Mouse (Mus musculus) embryonic facial prominence, embryonic 11.5 days (tissue): ENCODE data around the gene Dus1l. TPM values are rescaled to one million over a fixed set of nuclear protein-coding genes. Genes with fewer than 3 reads are reported as not detected.
"Not testable (repeated sequence)": the region's sequence is repeated elsewhere in the genome, so short reads cannot be mapped to it uniquely, and the experiment has no call there.

Experiments used
- ATAC-seq: fragments of 200-750 bp; cut with Nextera tagmentation; replicated peaks from 2 replicates; pipeline ENCODE4 v1.8.0; 2017; ENCODE audit warnings: low read depth; ENCODE audit not compliant: insufficient number of reproducible peaks, low FRiP score, low TSS enrichment
- DNase-seq: peaks from one replicate; pipeline ENCODE4 v3.0.0-alpha.2; 2015; ENCODE audit warnings: low spot score
- H3K27ac ChIP-seq: fragments of 300-500 bp; sonication (generic); replicated peaks from 2 replicates; pipeline ENCODE4 v1.5.1; 2014; ENCODE audit warnings: mild to moderate bottlenecking, low read depth, low read length, control low read depth
- H3K27me3 ChIP-seq: fragments of 300-500 bp; sonication (generic); 2 replicates; pipeline ENCODE4 v1.6.1; 2014; ENCODE audit warnings: mild to moderate bottlenecking, low read length, moderate library complexity, mixed read lengths; ENCODE audit not compliant: control insufficient read depth, insufficient read depth
- H3K36me3 ChIP-seq: fragments of 300-500 bp; sonication (generic); replicated peaks from 2 replicates; pipeline ENCODE4 v1.6.1; 2014; ENCODE audit warnings: low read depth, mild to moderate bottlenecking, low read length, moderate library complexity, mixed read lengths; ENCODE audit not compliant: control insufficient read depth, insufficient read depth
- H3K4me1 ChIP-seq: fragments of 300-500 bp; sonication (generic); 2 replicates; pipeline ENCODE4 v1.6.1; 2014; ENCODE audit warnings: low read length, mixed read lengths; ENCODE audit not compliant: control insufficient read depth, insufficient read depth
- H3K4me2 ChIP-seq: fragments of 300-500 bp; sonication (generic); 2 replicates; pipeline ENCODE4 v1.6.1; 2014; ENCODE audit warnings: low read depth, mild to moderate bottlenecking, control low read depth, low read length, moderate library complexity
- H3K4me3 ChIP-seq: fragments of 300-500 bp; sonication (generic); 2 replicates; pipeline ENCODE4 v1.5.1; 2014; ENCODE audit warnings: low read depth, low read length, control low read depth
- H3K9ac ChIP-seq: fragments of 300-500 bp; sonication (generic); replicated peaks from 2 replicates; pipeline ENCODE4 v1.6.1; 2014; ENCODE audit warnings: mild to moderate bottlenecking, control low read depth, low read length
- H3K9me3 ChIP-seq: fragments of 300-500 bp; sonication (generic); replicated peaks from 2 replicates; pipeline ENCODE4 v1.6.1; 2016; ENCODE audit warnings: mild to moderate bottlenecking, low read length, inconsistent platforms, mixed read lengths; ENCODE audit not compliant: control insufficient read depth
- WGBS: fragments of 180-500 bp; shearing (Covaris S2); extraction: QIAGEN DNeasy Blood & Tissue Kit; methylation state at CpG from one replicate; pipeline ENCODE4 v1.1.7; 2014; 5-methylcytosine and 5-hydroxymethylcytosine counted together
- polyA plus RNA-seq: library from polyadenylated mRNA; unstranded; fragments of >200 nt; fragmentation: Nextera tagmentation; extraction: Ambion mirVana; gene quantifications from 2 replicates; pipeline ENCODE4 v1.2.1, GENCODE M21; 2014

Gene Dus1l
- 72.4 and 72.8 TPM in 2 replicates for polyA plus RNA-seq

DNA sequence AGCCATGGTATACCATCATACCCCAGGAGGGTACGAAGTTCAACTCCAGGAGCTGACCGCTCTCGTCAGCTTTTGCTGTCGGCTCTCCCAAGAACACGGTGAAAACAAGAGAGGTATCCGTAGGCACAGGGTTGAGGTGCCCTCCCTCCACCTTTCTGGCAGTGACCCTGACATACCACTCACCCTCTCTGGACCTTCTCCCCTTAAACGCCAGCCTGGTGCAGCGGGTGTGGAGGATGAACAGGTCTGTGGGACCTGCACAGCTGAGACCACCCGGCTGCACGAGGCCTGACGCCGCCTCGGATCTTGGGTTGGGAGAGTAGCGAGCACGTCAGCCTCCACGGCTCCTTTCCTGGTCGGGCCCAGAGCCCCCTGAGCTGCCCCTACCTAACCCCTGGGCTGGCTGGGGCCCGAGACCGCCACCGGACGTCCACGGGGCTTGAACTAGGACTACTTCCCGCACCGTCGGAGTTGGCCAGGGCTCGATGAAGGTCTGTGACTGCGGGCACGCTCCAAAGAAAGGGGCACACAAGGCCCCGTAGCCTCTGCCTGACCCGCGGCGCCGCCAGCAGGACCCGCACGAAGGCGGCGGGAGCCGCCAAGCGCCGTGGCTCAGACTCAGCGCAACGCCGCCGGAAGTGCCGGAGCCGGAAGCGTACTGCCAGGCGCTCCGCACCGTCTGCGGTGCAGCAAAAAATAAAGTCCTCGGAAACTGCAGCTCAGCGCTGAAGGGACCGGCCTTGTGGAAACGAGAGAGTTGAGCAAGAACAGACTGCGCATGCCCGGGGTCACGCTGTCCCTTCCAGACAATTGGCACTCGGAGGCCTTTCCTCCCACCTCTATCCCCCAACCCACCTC, at the start of gene Dus1l:
Dus1l (minus strand) TSS at position 648 of the 858 bp plus-strand sequence.
- Histone ChIP-seq H3K4me2 (peak within 1 kb of the TSS; percentile 95), H3K4me1 (no peaks in the 10 kb centered on the region; the same call in 1 of the 2 replicates), H3K27me3 (no peaks in the 10 kb centered on the region), H3K9ac (peak within 1 kb of the TSS; percentile 94), H3K27ac (peak within 1 kb of the TSS; percentile 28; the same call in 1 of the 2 replicates), H3K36me3 (peaks cover 5% of the 10 kb centered on the region), H3K9me3 (no peaks in the 10 kb centered on the region), H3K4me3 (peak within 1 kb of the TSS; percentile 99)
- WGBS, result 3% methylated on average over 59 of the region's 59 CpGs
- peak; percentile 96 for DNase-seq
- peak; percentile 84 for ATAC-seq

DNA sequence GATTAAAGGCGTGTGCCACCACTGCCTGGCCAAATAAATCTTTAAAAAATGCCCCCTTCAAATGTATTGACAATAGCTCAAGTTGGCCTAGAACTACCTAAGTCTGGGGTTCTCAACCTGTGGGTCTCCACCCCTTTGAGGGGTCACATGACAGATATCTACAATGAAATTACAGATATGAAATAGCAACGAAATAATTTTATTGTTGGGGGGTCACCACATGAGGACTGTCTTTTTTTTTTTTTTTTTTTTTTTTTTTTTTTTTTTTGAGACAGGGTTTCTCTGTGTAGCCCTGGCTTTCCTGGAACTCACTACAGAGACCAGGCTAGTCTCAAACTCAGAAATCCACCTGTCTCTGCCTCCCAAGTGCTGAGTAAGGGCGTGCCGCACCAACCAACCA, 48.1 kb upstream of the Dus1l start:
- H3K36me3 ChIP-seq, result no peaks in the 10 kb centered on the region
- no peaks in the 10 kb centered on the region for H3K27me3 ChIP-seq
- 92% methylated on average over 4 of the region's 4 CpGs for WGBS
- no peak overlapping the region for H3K9ac ChIP-seq
- H3K4me3 ChIP-seq, result no peak overlapping the region
- H3K27ac ChIP-seq, result no peak overlapping the region
- no peak for DNase-seq
- no peak overlapping the region for H3K4me2 ChIP-seq
- H3K4me1 ChIP-seq, result no peaks in the 10 kb centered on the region
- H3K9me3 ChIP-seq, result no peaks in the 10 kb centered on the region
- no peak for ATAC-seq

DNA sequence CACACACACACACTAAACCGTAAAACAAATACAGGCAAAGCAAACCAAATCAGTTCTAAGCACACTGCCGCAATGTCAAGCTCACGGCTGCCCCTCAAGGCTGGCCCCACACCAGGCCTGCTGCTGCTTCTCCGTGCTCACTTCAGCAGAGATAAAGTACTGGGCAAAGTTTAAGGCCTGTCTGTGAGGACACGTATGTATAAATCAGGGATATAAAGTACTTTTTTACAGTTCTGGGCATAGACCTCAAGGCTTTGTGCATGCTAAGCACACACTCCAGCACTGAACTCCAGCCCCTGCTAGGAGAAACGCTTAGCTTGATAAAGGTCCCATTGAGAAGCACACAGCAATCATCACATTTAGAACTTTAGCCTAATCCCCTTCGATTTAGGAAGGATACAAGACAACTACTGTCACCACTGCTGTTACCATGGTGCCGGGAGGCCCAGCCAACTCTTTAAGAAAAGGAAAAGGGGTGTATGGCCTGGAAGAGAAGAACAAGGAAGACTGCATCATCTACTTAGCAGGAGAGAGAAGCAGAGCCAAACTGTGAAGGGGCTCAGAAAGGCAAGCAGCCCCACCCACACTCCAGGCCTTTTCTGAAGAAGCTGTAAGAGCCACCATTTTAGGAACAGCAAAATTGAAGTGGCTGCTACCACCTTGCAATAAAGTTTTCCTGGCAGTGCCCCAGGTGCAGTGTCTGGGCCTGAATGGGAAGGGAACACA, 37.5 kb upstream of the Dus1l start:
- Histone ChIP-seq H3K36me3 (no peaks in the 10 kb centered on the region), H3K4me1 (no peaks in the 10 kb centered on the region), H3K9me3 (no peaks in the 10 kb centered on the region), H3K27ac (0 out of 2 replicates have a peak overlapping the region, but pooled peaks have one; percentile 28), H3K9ac (0 out of 2 replicates have a peak overlapping the region, but pooled peaks have one; percentile 18), H3K4me2 (no peak overlapping the region), H3K27me3 (no peaks in the 10 kb centered on the region), H3K4me3 (no peak overlapping the region)
- peak; percentile 2 for DNase-seq
- ATAC-seq, result no peak
- WGBS, result 68% methylated on average over 8 of the region's 8 CpGs

DNA sequence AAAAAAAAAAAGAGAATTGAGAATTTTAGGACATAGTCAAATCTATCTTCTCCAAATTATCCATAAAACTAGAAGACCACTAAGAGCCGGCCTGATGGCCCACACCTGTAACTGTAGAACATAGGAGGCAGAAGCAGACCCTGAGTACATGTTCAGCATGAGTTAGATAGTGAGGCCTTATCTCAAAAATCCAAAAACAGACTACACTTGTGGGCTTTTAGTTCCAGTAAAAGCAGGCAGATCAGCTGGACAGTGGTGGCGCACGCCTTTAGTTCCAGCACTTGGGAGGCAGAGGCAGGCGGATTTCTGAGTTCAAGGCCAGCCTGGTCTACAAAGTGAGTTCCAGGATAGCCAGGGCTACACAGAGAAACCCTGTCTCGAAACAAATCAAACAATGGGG, 36.8 kb upstream of the Dus1l start:
- 95% methylated on average over 5 of the region's 5 CpGs for WGBS
- H3K9ac ChIP-seq, H3K27ac ChIP-seq, H3K4me3 ChIP-seq, H3K4me2 ChIP-seq, H3K4me1 ChIP-seq, H3K36me3 ChIP-seq, ATAC-seq, DNase-seq, H3K9me3 ChIP-seq, H3K27me3 ChIP-seq: not testable (repeated sequence)

DNA sequence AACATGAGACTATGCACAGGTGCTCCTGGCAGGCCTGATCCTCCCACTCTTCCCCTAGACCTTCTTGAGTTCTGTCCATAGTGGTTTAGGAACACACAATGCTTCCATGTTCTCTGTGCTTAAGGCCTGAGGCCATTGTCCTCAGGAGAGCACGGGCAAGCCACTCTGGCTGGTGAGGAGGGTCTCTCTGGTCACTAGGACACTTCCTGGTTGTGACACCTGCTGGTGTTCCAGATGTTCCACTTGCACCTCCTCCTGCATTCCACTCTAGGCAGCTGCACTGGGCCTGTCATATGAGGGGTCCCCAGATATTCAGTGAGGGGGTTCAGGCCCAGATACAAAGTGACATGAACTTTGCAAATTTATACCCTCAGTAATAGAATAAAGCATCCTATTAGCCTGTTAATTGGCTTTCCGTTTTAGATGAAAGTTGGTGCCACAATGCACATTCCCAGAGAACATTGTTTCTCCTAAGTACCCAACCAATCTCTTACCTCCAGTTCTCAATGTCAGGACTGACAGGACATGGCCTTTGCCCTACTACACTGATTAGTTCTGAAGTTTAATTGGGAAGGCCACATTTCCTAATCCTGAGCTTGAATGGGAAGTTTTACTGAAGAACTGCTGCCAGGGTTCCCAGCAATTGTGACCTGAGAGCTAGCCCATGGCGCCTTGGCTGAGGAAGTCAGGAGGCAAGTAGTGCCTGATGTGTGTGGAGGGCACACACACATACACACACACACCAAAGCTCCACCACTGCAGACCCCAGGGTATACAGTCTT, 35.6 kb upstream of the Dus1l start:
- ATAC-seq, result no peak; the same call in 1 of the 2 replicates
- WGBS, result 77% methylated on average over 3 of the region's 3 CpGs
- Histone ChIP-seq H3K9ac (no peak overlapping the region), H3K4me1 (no peaks in the 10 kb centered on the region), H3K36me3 (no peaks in the 10 kb centered on the region), H3K4me3 (no peak overlapping the region), H3K4me2 (no peak overlapping the region), H3K9me3 (no peaks in the 10 kb centered on the region), H3K27me3 (no peaks in the 10 kb centered on the region), H3K27ac (no peak overlapping the region)
- DNase-seq, result no peak

DNA sequence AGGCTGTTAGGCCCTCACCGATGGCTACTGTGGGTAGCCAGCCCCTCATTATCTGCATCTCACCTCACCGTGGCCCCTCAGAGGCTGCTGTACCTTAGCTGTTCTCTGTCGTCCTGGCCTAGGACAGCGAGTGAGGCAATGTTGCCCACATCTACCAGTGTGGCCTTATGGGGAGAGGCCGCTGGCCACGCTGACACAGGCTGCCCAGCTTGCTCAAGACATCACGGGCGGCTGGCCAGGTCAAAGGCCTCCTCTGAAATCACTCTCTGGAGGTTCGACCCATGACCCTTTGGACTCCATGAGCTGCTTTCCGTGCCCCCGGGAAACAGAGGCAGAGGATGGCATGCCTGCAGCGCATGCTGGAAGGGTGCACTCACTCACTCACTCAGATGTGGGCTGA, 34.5 kb upstream of the Dus1l start:
- Histone ChIP-seq H3K9ac (no peak overlapping the region), H3K4me1 (peaks cover 4% of the 10 kb centered on the region), H3K4me3 (no peak overlapping the region), H3K4me2 (no peak overlapping the region), H3K27me3 (no peaks in the 10 kb centered on the region), H3K9me3 (no peaks in the 10 kb centered on the region), H3K36me3 (no peaks in the 10 kb centered on the region), H3K27ac (no peak overlapping the region)
- no peak for DNase-seq
- ATAC-seq, result no peak
- WGBS, result 69% methylated on average over 12 of the region's 12 CpGs

DNA sequence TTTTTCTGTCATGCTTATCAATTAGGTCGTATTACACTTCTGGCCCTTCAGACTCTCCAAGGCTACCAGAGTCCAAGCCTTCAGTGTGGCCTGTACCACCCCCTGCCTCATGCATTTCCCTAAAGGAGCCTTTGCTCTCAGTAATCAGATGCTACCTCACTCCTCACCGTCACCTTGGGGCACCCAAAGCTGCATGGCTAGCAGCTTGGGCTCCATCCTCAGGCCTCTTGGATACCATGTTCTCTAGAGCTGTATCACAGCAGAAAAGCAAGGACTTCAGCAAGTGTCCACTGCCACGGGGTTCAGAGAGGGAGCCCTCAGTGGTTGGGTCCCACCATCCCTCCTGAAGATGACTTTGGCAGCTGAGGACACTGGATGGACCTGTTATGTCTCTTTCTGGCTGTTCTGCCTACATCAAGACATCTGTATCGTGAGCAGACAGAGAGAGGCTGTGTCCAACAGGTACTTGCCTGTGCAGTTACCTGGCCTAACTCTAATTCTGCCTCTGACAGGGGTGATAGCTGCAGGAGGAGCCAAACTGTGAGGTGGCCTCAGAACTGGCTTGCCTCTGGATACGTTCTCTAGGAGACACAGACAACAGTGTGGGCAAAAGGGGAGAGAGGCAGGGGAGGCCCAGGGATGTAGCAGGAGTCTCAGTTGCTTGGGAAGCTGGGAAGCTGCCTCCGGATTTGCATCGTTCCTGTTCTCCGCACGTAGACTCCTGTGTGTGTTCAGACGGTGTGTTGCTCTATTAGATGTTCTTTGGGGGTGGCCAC, 33.7 kb upstream of the Dus1l start:
- WGBS, result 89% methylated on average over 10 of the region's 10 CpGs
- no peak overlapping the region for H3K9ac ChIP-seq
- H3K9me3 ChIP-seq, result no peaks in the 10 kb centered on the region
- peaks cover 10% of the 10 kb centered on the region for H3K4me1 ChIP-seq
- no peak overlapping the region for H3K4me3 ChIP-seq
- no peak overlapping the region for H3K27ac ChIP-seq
- ATAC-seq (no peak), DNase-seq (no peak)
- no peak overlapping the region for H3K4me2 ChIP-seq
- no peaks in the 10 kb centered on the region for H3K27me3 ChIP-seq
- H3K36me3 ChIP-seq, result no peaks in the 10 kb centered on the region
